Mouse (Mus musculus) kidney, adult 11 months (tissue): ENCODE measurements around the gene Sash3.
"Not testable (repeated sequence)": the region's sequence is repeated elsewhere in the genome, so short reads cannot be mapped to it uniquely, and the experiment has no call there.

ENCODE experiments used
- DNase-seq: peaks from one replicate; pipeline ENCODE4 v3.0.0; 2022

The Sash3 gene

DNA sequence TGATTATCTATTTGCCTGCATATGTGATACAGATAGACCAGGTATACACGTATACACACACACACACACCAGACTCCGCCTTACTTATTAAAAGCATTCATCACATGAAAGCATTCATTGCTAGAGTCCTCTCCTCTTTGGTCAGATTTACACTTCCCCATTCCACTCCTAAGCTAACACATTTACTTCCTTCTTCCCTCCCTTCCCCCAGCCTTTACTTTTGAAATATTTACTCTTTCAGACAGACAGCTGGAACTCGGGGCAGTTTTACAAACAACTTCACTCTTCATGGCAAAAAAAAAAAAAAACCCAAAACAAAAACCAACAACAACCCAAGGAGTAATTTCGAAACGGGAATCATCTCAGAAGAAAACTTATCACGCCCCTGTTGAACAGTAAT is 58.2 kb downstream of the Sash3 start:
- no peak for DNase-seq

DNA sequence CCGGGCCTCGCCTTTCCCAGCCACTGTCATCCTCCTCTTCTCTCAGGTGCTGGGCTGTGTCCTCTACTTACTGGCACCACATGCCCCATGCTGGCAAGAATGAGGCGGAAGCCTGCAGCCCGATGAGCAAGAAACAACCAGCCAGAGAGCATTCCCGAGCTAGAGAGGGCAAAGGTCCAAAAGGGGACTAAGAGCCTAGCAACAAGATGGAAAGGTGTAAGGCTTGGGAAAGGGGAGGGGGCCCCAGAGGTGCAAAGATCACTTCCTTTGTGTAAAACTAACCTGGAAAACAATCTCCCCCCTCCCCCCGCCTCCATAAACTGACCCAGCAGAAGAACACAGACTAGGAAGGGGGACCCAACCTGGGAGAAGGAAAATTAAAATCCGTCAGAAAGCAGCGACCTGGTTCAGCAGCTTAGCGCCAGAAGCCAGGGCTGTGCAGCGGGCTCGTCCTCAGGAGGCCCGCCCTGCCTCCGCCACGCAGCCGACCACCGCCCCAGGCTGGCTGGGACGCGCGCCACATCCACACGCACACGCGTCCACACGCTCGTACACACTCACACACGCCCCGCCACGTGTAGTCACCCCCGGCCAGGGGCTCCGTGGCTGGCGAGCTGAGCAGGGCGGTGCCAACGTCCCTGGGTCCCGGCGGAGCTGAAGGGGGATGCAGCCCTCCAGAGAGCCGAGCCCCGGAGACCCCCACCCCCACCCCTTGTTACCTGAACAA is 61.7 kb downstream of the Sash3 start:
- peak; percentile 76 for DNase-seq

DNA sequence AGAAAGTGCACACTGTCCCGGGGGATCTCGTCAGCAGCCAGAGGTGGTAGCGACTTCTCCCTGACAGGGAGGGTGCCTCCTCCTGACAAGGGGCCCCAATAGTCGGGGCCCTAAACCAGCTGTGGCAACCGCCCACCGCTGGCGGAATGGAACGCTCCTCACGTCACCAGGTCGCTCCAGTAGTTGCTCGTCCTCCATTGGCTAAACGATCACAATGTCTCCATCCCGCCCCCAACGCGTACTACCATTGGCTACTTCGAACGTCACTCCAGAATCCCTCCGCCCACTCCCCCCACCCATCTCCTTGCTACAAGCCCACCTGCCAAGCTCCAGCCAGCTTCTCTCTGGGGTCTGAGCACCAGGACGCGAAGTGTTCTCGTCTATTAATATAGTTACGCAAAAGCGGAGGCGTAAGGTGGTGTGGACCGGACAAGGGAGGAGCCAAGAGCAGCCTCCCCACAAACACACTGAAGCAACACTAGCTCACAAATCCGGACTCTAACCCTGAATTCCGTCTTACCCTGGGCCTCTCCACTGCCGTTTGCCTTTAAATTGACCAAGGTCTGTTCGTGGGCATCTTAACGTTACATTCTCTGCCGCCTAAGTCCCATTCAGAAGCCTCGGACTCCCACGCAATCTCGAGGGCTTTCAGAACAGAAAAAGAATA is 62.4 kb downstream of the Sash3 start, which contains the start of gene Zdhhc9:
Gene Zdhhc9 (minus strand): TSS at position 360 of the 667 bp plus-strand sequence.
- DNase-seq: peak; percentile 86

DNA sequence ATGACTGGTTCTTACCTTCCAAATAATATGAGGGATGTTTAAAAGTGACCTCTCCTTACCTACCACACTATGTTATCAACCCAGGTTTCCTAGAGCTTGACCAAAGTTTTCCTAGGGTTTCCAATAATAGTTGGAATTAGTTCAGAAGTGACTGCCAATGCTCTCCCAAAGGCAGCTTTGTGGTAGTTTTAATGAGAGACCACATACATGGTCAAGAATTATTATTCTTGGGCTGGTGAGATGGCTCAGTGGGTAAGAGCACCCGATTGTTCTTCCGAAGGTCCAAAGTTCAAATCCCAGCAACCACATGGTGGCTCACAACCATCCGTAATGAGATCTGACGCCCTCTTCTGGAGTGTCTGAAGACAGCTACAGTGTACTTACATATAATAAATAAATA is 63.5 kb downstream of the Sash3 start:
- DNase-seq: not testable (repeated sequence)
